Mouse (Mus musculus): ENCODE results near the gene Nucb1. TPM values are rescaled to one million over a fixed set of nuclear protein-coding genes. Genes with fewer than 3 reads are reported as not detected.

The Nucb1 gene
- polyA plus RNA-seq, 1 experiment from 2014 or later = 159 TPM

Small RNAs within 50 kb of the gene (microRNA-seq; reads per million reads assigned to microRNA genes)
- gene Gm22133 = not detected

Other genes with a start within 250 kb of the Nucb1 start
- not detected in 2 replicates for gene Slc6a21, start 232.9 kb downstream of the Nucb1 start, polyA plus RNA-seq (2014; fragmentation: Nextera tagmentation; extraction: Ambion mirVana)
- gene Trpm4, start 176.6 kb downstream of the Nucb1 start, polyA plus RNA-seq (2014; fragmentation: Nextera tagmentation; extraction: Ambion mirVana) = 11.1 and 12.4 TPM in 2 replicates
- gene Hrc, start 175.1 kb downstream of the Nucb1 start, polyA plus RNA-seq (2014; fragmentation: Nextera tagmentation; extraction: Ambion mirVana) = 24.1 and 28.3 TPM in 2 replicates
- gene Ppfia3, start 143.4 kb downstream of the Nucb1 start, polyA plus RNA-seq (2014; fragmentation: Nextera tagmentation; extraction: Ambion mirVana) = 2.7 and 2.8 TPM in 2 replicates
- gene Lin7b, start 139.8 kb downstream of the Nucb1 start, polyA plus RNA-seq (2014; fragmentation: Nextera tagmentation; extraction: Ambion mirVana) = 1.0 and 1.1 TPM in 2 replicates
- 64.1 and 65.2 TPM in 2 replicates for gene Snrnp70, start 114.7 kb downstream of the Nucb1 start, polyA plus RNA-seq (2014; fragmentation: Nextera tagmentation; extraction: Ambion mirVana)
- gene Kcna7, start 104.8 kb downstream of the Nucb1 start, polyA plus RNA-seq (2014; fragmentation: Nextera tagmentation; extraction: Ambion mirVana) = 0.32 and 0.38 TPM in 2 replicates
- 1.0 and 1.6 TPM in 2 replicates for gene Ntf5, start 96.7 kb downstream of the Nucb1 start, polyA plus RNA-seq (2014; fragmentation: Nextera tagmentation; extraction: Ambion mirVana)
- not detected in 2 replicates for gene Lhb, start 89.6 kb downstream of the Nucb1 start, polyA plus RNA-seq (2014; fragmentation: Nextera tagmentation; extraction: Ambion mirVana)
- 99.1 and 105 TPM in 2 replicates for gene Gys1, start 75.6 kb downstream of the Nucb1 start, polyA plus RNA-seq (2014; fragmentation: Nextera tagmentation; extraction: Ambion mirVana)
- gene Ruvbl2, start 72.3 kb downstream of the Nucb1 start, polyA plus RNA-seq (2014; fragmentation: Nextera tagmentation; extraction: Ambion mirVana) = 66.4 and 68.1 TPM in 2 replicates
- 3,513 and 3,606 TPM in 2 replicates for gene Ftl1, start 50.5 kb downstream of the Nucb1 start, polyA plus RNA-seq (2014; fragmentation: Nextera tagmentation; extraction: Ambion mirVana)
- gene Bax, start 43.5 kb downstream of the Nucb1 start, polyA plus RNA-seq (2014; fragmentation: Nextera tagmentation; extraction: Ambion mirVana) = 89.9 and 102 TPM in 2 replicates
- gene Tulp2, start 28.5 kb downstream of the Nucb1 start, polyA plus RNA-seq (2014; fragmentation: Nextera tagmentation; extraction: Ambion mirVana) = 0.42 and 0.71 TPM in 2 replicates
- gene Gm45808, start 23.6 kb downstream of the Nucb1 start, polyA plus RNA-seq (2014; fragmentation: Nextera tagmentation; extraction: Ambion mirVana) = not detected in 2 replicates
- gene Dhdh, start 21.6 kb downstream of the Nucb1 start, polyA plus RNA-seq (2014; fragmentation: Nextera tagmentation; extraction: Ambion mirVana) = 5.2 and 5.7 TPM in 2 replicates
- gene Ppp1r15a, start 15.9 kb upstream of the Nucb1 start, polyA plus RNA-seq (2014; fragmentation: Nextera tagmentation; extraction: Ambion mirVana) = 20.5 and 23.3 TPM in 2 replicates
- 0.80 and 1.2 TPM in 2 replicates for gene Plekha4, start 15.9 kb upstream of the Nucb1 start, polyA plus RNA-seq (2014; fragmentation: Nextera tagmentation; extraction: Ambion mirVana)
- gene Hsd17b14, start 44.5 kb upstream of the Nucb1 start, polyA plus RNA-seq (2014; fragmentation: Nextera tagmentation; extraction: Ambion mirVana) = 0.20 and 0.26 TPM in 2 replicates
- 66.0 and 72.0 TPM in 2 replicates for gene Bcat2, start 59.7 kb upstream of the Nucb1 start, polyA plus RNA-seq (2014; fragmentation: Nextera tagmentation; extraction: Ambion mirVana)
- not detected in 2 replicates for gene Fgf21, start 105.1 kb upstream of the Nucb1 start, polyA plus RNA-seq (2014; fragmentation: Nextera tagmentation; extraction: Ambion mirVana)
- 0.07 TPM in 1 of 2 replicates, not detected in the other for gene Fut1, start 106.9 kb upstream of the Nucb1 start, polyA plus RNA-seq (2014; fragmentation: Nextera tagmentation; extraction: Ambion mirVana)
- gene Izumo1, start 111.4 kb upstream of the Nucb1 start, polyA plus RNA-seq (2014; fragmentation: Nextera tagmentation; extraction: Ambion mirVana) = 0.23 and 0.41 TPM in 2 replicates
- gene Rasip1, start 117.1 kb upstream of the Nucb1 start, polyA plus RNA-seq (2014; fragmentation: Nextera tagmentation; extraction: Ambion mirVana) = 22.4 and 24.3 TPM in 2 replicates
- gene Mamstr, start 129.6 kb upstream of the Nucb1 start, polyA plus RNA-seq (2014; fragmentation: Nextera tagmentation; extraction: Ambion mirVana) = 6.2 and 7.6 TPM in 2 replicates
- 2.4 and 2.7 TPM in 2 replicates for gene Fut2, start 156.0 kb upstream of the Nucb1 start, polyA plus RNA-seq (2014; fragmentation: Nextera tagmentation; extraction: Ambion mirVana)
- not detected in 2 replicates for gene Ntn5, start 173.6 kb upstream of the Nucb1 start, polyA plus RNA-seq (2014; fragmentation: Nextera tagmentation; extraction: Ambion mirVana)
- gene Sec1, start 184.0 kb upstream of the Nucb1 start, polyA plus RNA-seq (2014; fragmentation: Nextera tagmentation; extraction: Ambion mirVana) = 0.28 and 0.41 TPM in 2 replicates
- gene Car11, start 189.4 kb upstream of the Nucb1 start, polyA plus RNA-seq (2014; fragmentation: Nextera tagmentation; extraction: Ambion mirVana) = 6.8 and 8.0 TPM in 2 replicates
- gene Dbp, start 194.7 kb upstream of the Nucb1 start, polyA plus RNA-seq (2014; fragmentation: Nextera tagmentation; extraction: Ambion mirVana) = 4.5 and 7.3 TPM in 2 replicates
- 666 and 743 TPM in 2 replicates for gene Rpl18, start 205.1 kb upstream of the Nucb1 start, polyA plus RNA-seq (2014; fragmentation: Nextera tagmentation; extraction: Ambion mirVana)
- 11.9 and 12.5 TPM in 2 replicates for gene Sphk2, start 207.6 kb upstream of the Nucb1 start, polyA plus RNA-seq (2014; fragmentation: Nextera tagmentation; extraction: Ambion mirVana)
- gene Fam83e, start 210.8 kb upstream of the Nucb1 start, polyA plus RNA-seq (2014; fragmentation: Nextera tagmentation; extraction: Ambion mirVana) = 0.16 and 0.31 TPM in 2 replicates
- gene Spaca4, start 215.4 kb upstream of the Nucb1 start, polyA plus RNA-seq (2014; fragmentation: Nextera tagmentation; extraction: Ambion mirVana) = not detected in 2 replicates